Mouse (Mus musculus): ENCODE results near the gene Kctd15. TPM values are rescaled to one million over a fixed set of nuclear protein-coding genes. Genes with fewer than 3 reads are reported as not detected.

The Kctd15 gene
- 10 to 100 TPM; 15.4 to 17.4 TPM for total RNA-seq (2021)
- long read RNA-seq, experiment 1, partial matches to known transcripts = 3 of 19 reads
- long read RNA-seq, experiment 1, other reads (novel, unspliced or antisense) = 11 of 19 reads
- long read RNA-seq, experiment 2, partial matches to known transcripts = 2 of 13 reads
- long read RNA-seq, experiment 2, other reads (novel, unspliced or antisense) = 9 of 13 reads

DNA sequence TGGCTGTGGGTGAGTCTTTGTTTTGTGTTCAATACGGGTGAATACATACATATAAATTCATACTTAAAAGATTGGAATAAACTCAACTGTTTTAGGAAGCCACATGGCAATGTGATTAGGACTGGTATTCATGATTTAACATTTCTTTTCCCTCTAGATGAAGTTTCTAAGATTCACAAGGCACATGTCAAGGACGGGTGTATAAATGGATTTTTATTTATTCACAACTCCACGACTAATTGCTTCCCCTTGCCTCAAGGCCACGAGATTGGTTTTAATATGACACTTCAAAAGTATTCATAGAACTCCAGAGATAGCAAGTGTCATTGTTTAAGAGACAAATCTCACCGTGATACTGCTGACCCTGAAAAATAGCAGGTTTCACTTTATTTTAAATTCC is at the start of gene Kctd15:
Gene Kctd15 (minus strand): TSS at position 101 of the 400 bp plus-strand sequence.
- no peak for DNase-seq

DNA sequence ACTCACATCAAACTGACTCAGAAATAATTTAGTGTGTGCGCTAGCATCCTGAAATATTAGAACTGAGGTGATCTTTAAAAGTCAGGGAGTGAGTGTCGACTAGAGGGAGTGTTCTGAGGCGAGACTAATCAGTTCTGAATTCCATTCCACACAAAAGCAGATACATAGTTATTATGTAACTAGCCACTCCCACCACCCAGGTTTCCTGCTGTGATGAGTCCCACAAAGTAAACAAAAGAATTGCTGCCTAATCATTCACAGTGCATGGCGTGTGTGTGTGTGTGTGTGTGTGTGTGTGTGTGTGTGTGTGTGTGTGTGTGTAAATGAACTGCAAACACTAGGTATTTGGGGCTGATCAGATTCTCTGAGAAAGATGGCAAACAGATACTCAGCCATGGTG is 47.9 kb upstream of the Kctd15 start:
- DNase-seq = no peak

DNA sequence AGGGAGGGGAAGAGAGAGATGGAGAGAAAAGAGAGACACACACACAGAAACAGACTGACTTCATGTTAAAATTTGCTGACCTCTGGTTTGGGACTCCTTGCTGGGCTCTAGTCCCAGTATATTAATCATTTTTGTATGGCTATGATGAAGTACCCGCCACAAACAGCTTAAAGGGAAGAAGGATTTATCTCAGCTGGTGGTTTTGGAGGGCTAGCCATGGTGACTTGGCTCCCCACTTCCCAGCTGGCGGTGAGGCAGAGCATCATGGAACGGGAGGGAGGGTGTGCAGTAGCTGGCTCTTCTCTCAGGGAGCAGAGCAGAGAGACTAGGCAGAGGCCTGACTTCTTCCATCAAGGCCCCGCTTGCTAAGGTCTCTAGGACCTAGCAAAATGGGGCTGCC is 46.9 kb upstream of the Kctd15 start:
- DNase-seq = no peak

DNA sequence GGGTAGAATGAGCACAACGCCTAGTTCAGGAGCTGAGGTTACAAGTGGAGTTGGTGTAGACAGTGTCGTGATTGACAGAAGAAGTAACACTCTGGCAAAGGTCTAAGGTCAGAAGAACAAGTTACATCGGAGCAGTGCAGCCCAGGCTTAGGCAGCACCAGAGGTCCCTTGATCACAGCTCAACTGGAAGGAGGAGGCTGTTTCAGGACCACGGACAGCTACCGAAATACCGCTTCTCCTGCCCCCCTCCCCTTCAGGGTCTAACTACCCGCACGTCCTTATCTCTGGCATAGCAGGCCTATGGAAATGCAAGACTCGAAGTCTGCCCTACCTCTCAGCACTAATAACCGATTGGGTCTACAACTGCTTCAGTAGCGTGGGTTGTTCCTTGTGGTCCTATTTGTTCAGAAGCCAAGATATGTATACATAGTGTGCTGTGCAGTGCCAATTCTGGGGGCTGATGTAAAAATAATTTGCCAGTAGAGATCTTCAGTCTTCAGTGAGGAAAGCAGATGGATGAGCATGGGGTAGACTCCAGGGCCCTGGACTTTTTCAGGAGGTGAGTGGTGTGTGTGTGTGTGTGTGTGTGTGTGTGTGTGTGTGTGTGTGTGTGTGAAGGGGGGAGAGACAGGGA is 46.3 kb upstream of the Kctd15 start:
- peak; percentile 72 for DNase-seq

DNA sequence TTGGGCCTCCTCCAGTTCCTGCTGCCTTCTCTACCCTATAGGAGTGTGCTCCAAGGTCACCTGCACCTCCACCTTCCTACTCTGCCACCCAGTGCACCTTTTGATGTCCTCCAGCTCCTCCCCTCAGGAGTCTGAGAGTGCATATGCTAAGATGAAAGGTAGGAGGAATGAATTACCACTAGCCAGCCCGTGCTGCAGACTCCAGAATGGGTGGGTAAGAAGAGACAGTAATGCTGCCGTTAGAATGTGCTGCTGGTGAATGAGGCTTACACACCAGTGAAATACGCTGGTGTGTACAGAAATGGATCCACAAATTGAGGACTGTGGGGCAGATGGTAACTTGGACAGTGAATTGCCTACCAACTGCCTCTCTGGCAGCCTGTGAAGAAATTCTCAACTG is 43.4 kb upstream of the Kctd15 start:
- DNase-seq = no peak

DNA sequence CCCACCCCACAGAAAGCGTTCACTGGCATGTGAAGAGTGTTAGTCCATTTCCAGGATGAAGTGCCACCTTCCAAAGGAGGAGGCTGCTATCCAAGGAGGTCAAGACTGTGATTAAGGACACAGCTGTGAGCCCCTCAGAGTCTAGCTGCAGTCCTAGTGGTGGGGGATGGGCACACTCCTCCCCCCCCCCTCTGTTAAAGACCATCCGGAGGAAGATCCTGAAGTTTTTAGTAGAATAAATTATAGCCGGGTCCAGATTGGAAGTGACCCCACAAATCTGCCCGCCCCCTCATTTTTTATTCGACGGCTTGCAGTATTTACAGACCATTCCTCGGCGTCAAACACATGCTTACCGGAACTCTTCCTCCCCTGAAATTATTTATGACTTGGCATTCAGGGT is 41.7 kb upstream of the Kctd15 start:
- DNase-seq = no peak

DNA sequence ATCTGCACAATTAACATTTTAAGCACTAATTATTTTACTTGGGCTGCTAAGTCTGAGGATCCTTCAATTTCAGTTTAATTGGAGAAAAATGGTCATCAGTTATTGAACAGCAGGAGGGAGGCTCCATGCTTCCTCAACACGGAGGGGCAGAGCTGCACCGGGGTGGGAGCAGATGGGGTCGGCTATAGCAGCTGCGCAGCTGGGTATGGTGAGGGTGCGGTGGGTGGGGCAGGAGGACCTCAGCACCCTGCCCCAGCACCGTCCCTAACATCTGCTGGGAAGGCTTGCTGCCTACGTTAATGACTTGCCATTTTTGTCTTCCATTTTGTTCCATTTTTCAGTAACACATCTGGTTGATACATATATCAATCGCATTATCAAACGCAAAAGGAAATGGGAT is 39.6 kb upstream of the Kctd15 start:
- DNase-seq = no peak

DNA sequence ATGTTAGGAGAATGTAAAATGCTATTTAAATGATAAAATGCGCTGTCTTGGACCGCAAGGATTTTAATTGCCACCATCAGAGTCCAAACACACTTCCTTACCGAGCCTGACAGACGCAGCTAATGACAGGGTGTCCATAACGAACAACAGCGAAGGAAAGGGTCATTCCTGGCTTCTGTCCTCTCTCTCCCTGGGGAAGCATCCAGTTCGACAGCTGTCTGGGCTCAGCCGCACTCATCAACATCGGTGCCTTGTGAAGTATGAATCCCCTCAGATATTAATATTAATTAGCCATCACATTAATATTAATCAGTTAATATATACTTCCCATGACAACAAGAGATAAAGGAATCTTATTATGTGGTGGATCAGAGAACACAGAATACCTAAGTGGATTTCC is 38.4 kb upstream of the Kctd15 start:
- DNase-seq = no peak

DNA sequence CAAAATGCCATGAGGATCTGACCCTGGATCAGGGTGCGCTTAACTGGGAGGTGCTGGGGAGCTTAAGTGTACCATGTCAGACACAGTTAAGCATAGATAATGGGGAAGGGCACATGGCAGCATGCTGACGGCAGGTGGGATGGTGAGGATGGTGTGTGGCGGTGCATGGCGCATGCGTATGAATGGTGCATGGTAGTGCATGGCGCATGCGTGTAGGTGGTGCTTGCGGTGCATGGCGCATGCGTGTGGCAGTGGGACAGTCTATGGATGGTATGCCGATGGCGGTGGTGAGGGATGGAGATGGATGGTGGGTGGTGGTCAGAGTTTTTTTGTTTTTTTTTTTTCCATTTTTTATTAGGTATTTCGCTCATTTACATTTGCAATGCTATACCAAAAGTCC is 37.4 kb upstream of the Kctd15 start:
- DNase-seq = no peak

DNA sequence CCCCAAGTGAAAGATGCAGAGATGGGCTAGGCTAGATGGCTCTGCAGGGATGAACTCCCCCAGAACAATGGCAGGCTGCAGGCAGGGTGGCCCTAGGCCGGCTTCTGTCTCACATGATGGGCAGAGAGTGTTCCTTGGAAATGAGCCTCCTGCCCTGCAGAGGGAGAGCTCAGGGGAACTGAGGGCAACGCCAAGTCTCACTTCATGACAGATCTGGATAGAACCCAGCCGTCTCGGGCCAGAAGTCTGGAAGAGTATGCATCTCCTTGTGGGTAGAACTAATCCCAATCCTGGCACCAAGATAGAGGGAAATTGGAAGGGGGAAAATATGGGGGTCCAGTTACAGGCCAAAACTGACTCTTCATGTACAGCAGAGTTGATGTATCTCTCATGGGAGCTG is 36.5 kb upstream of the Kctd15 start:
- no peak for DNase-seq

DNA sequence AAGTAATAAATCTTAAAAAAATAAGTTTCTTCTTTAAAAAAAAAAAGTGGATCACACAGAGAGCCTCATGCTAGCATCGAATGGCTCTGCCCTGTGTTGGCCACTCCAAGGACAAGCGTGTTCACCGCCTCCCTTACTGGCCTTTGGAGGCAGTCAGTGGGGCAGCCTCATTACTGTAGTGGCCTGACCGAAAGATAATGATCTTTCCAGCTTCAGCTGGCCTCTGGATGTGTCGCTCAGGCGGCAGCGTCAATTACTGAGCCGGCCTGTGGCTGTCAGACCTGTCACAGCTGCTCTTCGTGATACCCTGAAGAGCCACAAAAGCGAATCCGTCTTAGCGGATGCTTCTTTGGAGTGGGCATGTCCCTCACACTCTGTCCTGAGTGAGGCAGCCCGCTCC is 33.6 kb upstream of the Kctd15 start:
- DNase-seq = no peak

DNA sequence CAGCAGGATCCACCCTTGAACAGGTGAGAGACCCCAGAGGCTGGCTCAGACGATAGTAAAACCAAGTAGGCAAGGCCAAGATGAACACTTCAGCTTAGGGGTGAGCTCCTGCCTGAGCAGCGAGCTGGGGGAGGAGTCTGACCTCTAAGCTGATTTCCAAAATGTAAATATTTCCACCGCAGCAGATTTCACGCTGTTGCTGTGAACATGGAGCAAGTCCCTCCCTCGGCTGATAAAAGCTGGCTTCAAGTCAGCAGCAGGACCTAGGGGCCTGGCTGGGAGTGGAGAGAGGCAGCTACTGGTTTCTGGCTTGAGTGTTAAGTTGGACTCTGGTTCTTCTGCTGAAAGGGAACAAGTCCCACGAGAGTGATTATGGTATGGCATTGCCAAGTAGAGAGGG is 32.5 kb upstream of the Kctd15 start:
- peak; percentile 42 for DNase-seq

DNA sequence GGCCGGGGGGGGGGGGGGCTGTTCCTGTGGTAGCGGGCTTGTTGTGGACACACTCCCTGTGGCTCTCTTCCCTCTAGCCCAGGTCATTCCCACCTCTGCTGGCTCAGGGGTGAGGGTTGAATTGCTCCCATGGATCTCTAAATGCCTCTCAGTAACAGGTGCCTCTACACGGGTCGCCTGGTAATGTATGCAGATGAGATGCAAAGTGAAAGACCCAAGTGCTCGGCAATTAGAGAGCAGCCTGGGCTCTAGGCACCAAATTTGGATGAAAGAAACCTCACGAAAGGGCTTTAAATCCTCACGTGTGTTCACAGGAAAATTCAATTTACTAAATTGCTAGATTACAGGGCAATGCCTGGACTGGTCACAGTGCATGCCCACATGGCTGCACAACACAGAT is 29.3 kb upstream of the Kctd15 start:
- DNase-seq = no peak

DNA sequence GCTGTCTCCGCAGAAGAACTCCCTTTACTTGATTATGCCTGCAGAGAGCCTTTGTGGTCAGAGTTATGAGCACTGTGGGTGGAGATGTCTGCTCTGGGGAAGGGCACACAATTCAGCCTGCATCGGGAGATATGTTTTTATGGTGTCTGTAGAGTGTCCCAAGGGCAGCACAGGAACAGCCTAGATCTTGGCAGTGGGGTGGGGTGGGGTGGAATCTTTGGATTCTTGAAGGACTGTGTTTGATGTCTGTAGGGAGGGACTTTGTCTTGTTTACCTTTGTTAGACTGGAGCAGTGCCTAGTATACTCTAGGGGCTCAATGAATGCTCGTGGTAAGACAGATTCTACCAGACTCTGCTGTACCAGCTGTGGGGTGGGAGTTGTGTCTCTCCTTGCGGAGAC is 28.6 kb upstream of the Kctd15 start:
- DNase-seq = no peak

DNA sequence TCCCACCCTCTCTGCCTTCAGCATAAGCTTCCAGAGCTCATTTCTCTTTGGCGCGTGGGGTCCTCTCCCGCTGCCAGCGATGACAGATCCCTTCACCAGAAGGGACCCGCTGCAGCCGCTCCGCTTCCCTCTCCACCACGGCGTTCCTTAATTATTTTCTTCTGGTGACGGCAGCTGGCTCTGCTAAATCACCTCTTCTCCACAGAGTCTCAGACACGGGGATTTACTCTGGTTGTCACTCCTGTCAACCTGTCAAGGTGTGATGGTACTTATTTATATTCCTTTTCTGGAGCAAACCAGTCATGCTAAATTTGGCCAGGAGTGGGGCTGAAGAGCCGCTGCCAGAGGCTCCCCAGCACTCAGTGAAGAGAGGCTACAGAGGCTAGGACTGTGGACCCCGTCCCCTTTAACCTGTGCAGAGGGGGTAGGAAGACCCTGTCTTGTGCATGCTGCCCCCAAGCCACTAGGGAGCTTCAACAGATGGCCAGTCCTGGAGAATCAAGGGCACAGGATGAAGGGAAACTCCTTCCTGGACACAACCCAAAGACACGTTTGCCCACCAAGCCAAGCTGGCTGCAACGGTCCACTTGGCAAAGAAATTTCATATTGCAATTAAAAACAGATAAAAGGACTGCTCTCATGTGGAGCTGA is 24.4 kb upstream of the Kctd15 start:
- no peak for DNase-seq

DNA sequence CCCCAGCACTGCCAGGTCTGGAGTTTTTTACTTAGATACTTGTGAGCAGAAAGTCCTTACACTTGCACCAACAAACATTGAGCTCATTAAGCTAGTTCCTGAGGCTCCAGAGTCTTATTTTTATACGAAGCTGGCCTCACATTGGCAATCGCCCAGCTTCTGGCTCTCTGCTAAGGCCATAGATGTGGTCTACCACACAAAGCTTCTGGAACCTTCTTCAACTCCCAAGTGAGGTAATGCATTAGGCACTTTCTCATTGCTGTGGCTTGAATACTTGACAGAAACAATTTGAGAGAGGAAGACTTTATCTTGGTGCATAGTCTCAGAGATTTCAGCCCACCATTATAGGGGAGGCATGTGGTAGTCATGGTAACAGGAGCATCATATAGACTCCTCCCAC is 23.4 kb upstream of the Kctd15 start:
- DNase-seq = no peak

DNA sequence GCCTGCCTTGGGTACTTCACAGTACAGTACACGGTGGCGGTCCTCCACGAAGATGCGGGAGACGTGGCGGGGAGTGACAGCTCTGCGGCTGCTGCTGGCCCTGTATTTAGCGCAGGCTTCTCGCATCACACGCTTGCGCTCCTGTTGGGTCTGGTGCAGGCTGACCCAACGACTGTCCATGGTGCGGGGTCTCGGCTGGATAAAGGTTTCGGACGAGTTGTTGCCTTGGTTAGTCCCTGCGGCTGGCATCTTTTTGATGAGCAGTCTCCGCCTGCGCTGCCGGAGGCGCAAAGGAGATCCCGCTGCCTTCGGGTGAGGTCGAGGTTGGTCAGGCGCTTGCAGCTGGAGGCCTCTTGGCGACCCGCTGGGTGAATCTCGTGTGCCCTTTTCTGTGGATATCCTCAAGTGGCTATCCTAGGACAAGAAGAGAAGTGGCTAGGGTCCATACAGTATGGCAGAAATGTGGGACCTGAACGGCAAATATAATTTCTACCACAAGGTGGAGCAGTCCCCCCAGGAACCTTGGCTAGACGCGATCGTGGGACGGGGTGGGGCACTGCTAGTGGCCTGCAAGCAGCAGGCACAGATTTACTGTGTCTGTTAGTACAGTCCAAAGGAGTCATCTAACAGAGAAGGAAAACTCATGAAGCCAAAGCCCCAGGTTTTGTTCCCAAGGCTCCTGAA is 19.4 kb upstream of the Kctd15 start:
- peak; percentile 86 for DNase-seq

DNA sequence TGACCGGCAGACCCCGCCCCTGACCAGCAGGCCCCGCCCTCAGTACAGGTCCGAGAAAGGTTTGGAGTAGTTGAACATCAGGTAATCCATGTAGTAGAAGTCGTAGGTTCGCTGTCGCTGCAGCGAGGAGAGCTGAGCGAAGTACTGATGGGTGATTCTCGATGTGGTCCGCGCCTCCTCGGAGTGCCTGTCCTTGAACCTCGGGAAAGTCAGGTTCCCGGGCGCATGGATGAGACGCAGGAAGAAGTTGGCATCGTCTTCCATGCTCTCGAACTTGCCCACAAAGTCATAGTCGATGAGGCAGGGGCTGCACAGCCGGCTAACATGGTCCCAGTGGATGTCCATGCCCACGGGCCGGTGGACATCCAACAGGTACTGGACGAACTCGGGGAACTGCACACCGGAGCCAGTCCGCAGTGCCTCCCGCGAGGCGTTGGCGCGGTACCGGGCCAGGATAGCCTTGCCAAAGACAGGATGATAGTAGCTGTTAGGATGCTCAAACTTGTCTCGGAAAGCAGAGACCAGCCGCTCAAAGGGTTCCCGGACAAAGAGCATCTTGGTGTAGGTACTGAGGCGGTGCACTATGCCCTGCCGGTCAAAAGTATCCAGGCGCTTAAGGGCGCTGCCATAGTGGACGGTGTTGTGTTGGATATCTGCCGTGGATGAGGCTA is 18.7 kb upstream of the Kctd15 start:
- no peak for DNase-seq

DNA sequence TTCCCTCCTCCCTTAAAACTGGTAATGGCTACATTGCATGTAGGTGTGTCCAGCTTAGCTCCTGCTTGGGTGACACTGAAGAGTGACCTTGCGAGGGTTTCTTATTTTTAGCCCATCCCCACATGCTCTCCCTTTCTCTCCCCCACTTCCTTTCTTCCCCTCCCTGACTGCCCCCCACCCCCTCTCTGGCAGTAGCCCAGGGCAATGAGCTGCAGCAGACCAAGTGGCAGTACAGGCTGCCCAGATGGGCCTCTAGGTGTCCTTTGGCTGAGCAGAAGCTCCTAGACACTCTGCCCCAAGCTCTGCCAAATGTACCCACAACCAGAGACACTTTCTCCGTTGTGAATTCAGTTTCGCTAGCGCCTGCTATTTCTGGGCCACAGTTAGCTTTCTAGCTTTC is 16.4 kb upstream of the Kctd15 start:
- DNase-seq = no peak

DNA sequence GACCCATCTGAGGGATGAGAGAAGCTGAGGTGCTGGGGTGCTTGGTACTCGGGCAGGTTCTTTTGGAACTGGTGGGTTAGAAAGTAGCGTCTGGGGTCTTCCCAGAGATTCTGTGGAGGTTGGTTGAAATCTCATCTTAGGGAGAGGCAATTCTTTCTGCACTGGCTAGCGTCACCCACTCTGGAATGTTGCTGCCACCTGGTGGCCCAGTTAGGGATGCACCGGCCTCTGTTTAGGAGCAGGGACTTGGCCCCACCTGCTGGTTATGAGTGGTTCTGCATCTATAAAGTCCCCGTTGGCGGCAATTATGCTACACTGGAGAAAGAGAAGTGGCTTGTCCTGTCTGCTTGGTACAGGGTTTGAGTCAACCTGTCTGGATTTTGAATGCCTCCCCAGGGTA is 15.4 kb upstream of the Kctd15 start:
- peak; percentile 94 for DNase-seq

DNA sequence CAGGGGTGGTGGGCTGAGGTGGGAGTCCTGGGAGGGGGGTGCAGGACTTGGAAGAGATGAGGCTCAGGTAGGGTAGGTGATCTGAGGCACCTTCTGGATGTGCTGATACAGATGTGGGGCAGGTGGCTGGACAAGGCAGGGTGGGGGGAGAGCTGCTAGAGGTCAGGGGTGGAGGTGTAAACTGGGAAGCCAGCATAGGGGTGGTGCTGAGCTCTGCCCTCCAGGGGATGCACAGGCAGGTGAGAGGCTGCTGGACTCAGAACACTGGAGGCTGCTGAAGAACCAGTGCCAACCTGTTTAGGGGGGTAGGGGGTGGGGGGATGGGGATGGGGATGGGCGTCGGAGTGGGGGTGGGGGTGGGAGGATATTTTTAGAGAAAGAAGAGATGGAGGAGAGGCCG is 14.2 kb upstream of the Kctd15 start:
- DNase-seq = no peak

DNA sequence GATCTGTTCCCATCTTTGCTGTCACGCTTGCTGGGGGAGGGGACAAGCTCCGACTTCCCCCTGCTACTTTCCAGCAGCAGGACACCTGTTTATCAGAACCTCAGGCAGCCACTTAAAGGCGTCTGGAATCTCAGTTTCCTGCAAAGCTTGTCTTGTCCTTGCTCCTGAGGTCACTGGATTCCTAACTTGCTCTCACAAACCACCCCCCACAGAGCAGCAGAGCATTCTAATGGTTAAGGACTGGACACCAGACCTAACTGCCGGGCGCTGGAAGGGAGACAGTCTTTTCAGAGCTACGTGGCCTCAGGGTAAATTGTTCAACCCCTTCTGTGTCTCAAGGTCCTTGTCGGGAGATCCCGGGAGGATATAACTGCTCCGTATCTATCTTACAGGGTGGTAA is 12.8 kb upstream of the Kctd15 start:
- no peak for DNase-seq

DNA sequence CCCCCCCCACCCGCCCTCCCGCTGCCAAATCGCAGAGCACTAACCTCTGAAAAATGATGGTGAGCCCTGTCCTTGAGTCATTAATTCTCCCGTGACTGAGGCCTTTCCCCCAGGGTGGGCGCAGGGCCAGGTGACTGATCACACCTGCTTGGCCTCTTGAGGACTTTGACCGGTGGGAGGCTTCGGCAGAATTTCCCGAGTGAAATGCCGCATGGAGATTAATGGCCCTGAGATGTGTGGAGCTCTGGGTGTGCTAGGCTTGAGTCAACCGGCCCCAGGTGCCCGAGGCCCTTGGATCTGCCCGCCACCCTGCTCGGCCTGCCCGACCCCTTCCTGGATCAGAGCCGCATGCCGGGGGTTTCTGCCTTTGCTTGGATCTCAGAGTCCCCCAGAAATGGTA is 11.3 kb upstream of the Kctd15 start:
- no peak for DNase-seq

All from adrenal gland, postnatal 10 days (tissue).